Mouse (Mus musculus) kidney, postnatal 25 days (tissue): Measurements from ENCODE around the gene Susd4.

ENCODE experiments used
- DNase-seq, 2 experiments: peaks; one replicate each; pipeline ENCODE4 v3.0.0; 2021; ENCODE audit warnings: mixed read lengths in 2 of 2

Susd4 gene

DNA sequence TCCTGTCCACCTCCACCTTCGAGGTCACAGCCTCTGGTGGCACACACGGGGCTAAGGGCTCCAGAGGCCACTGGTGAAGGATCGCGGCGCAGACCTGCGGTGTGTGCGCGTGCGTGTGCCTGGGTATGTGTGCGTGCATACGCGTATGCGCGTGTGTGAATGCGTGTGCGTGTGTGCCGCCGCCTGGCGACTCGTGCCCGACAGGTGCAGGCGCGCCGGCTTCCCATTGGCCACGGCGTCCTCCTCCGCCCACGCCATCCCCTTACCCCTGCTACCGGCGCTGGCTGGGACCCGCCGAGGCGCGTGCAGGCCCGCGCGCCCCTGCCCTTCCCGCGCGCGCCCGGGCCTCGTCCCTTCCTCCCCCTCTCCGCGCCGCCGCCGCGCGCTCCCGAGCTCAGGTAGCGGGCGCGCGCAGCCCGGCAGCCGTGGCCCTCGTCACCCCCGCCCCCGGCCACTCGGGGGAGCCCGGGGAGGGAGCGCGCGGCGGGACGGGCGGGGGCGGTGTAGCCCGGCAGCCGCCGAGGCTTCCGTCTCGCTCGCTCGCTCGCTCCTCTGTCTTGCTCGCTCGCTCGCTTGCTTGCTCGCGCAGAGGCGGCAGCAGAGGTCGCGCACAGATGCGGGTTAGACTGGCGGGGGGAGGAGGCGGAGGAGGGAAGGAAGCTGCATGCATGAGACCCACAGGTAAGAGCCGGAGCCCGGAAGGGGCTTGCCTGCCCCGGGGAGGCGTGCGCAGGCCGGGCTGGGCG is at the start of gene Susd4:
TSS of gene Susd4 (plus strand) at position 145 of the 746 bp plus-strand sequence.
- DNase-seq = peak; percentile 50 to 71

GRCm38 (mm10) chr1:182714236-182714935 is 49.3 kb upstream of the Susd4 start:
- DNase-seq = no peak

DNA sequence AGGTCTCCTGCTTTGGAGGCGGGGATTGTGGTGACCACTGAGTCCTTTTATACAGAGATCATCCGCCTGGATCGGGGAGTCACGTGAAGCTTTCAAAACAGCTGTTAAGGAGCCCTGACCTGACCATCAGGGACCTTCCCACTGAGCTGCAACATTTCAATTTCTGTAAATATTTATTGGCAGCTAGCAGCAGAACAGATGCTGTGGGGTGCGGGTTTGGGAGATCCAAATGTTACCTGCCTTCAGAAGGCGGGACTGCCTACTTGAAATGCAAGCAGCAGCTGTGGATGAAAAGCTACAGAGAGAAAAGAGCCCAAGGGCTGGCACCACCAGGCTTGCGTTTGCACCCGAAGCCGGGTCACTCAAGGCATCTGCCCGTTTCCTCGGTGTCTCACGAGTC is 36.1 kb upstream of the Susd4 start:
- DNase-seq = peak; percentile 32 to 60

DNA sequence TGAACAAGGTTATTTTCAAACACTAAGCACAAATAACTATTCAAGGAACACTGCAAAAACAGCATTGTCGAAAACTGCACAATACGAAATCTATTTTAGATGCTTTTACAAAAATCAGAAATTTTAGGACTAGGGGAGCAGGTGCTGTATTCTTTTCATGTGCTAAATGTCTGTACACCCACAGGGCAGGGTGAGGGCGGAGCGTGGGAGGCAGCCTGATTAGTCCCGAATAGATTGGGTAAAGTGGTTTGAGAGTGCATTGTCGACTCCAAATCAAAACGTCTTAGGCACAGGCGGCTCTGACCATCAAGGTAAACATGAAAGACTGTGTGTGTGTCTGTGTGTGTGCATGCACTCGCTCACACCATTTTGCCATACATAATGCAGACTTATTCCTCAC is 34.7 kb upstream of the Susd4 start:
- DNase-seq = no peak

DNA sequence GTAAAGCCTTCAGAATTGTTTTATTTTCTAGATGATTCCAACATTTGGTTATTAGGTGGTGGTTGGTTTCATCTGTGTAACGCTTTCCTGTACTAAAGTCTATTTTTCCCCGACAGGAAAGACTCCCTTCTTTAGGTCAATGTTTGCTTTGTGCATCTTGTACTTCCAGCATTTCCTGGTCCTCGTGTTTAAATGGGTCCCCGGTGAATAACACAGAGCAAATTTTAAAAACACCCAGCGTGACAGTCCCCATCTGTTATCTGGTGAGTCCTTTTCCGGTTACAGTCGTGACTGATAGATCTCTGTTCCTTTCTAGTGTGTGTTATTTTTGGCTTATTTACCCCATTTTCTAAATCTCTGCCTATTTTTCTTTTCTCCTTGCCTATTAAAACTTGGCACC is 31.0 kb upstream of the Susd4 start:
- peak in 1 of 2 experiments; percentile 10 for DNase-seq

DNA sequence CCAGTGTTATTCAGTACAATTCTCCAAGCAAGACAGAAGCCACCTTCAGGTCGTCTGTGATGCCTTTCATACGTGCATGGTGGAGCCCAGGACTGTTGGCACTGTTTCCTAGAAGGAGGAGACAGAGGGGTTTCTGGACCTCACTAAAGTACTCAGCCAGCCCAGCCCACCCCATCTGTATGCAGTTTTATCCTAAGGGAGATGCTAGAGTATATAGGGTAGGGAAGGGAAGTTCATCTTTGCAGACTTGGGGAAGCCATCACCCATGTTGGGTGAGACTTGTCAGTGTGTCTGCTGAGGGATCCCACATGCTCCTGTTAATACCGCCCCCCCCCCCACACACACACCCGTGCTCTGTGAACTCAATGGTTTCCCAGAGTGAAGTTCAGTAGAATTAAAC is 27.8 kb upstream of the Susd4 start:
- no peak for DNase-seq

DNA sequence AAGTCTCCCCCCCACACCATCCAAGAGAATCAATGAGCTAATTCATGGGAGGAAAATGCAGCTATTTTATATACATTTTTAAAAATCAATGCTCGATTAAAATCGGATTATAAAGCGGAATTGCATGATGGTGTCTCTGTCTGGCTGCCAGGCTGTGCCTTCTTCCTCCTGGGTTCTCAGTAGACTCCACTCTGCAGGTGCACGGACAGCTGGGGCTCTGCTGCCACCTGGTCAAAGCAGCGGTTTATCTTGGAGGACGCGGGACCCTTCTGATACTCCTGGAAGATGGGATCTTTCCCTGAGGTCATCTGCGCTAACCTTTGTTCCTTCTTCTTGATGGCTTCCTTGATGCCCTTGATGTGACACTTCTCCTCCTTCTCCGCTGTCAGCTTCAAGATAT is 16.6 kb upstream of the Susd4 start:
- no peak for DNase-seq

DNA sequence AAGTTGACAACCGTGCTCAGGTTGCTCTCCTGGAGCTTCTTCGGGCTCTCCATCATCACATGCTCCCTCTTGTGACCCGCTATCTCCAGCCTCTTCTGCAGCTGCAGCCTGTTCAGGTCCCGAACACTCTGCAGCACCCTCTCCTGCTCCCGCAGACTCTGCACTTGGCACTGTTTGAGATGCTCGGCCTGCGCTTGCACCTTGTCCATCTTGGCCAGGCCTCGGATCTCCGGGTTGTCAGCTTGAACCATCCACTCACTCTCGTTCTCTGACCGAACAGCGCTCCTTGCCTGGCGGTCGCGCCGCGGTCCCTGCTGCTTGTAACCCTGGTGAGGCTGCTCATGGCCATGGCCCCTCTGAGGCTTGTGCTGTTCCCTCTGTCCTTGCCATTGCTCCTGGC is 15.8 kb upstream of the Susd4 start:
- no peak for DNase-seq

GRCm38 (mm10) chr1:182749080-182749479 is 14.6 kb upstream of the Susd4 start, which contains the start of gene Ccdc185:
Gene Ccdc185, minus strand, starts transcription at chr1:182749180.
- no peak for DNase-seq

GRCm38 (mm10) chr1:182751301-182751700 is 12.4 kb upstream of the Susd4 start:
- DNase-seq = no peak

DNA sequence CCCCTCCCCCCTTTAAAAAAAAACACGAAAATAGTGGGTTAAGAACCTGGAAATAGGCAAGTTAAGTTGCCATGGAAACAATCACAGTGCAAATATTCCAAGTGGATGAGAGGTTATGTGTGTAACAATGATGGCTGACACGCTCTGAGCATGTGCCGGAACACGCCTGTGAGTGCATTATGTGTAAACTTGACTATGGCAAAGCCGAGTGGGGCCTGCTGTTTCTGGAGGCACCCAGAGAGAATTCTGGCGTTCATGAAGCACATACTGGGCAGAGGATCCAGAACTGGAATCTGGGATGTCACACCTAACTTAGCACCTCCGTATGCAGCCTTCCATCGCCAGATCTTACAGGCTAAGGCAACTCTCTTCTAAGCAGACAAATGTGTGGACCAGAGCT is 10.0 kb upstream of the Susd4 start:
- no peak for DNase-seq

GRCm38 (mm10) chr1:182754865-182755264 is 8.8 kb upstream of the Susd4 start:
- DNase-seq = no peak

DNA sequence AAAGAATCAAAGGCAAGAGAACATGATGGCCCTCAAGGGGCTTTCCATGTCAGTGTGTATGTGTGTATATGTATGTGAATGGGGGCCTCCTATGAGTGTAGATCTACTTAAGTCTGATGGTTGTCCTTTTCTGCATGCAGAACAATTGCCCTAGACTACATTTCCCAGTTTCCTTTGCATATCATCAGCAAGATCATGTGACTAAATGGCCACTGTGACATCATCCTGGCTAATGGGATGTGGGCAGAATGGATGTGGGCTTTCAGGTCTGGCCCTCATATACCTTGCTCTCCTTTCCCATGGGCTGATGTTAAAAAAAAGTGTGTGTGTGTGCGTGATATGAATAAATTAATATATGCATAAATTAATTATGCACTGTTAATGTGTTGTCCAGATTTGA is 4.9 kb upstream of the Susd4 start:
- no peak for DNase-seq

GRCm38 (mm10) chr1:182763191-182763715 is 407 bp upstream of the Susd4 start:
- DNase-seq = no peak

GRCm38 (mm10) chr1:182764541-182765281 is 1.1 kb downstream of the Susd4 start:
- DNase-seq = no peak

DNA sequence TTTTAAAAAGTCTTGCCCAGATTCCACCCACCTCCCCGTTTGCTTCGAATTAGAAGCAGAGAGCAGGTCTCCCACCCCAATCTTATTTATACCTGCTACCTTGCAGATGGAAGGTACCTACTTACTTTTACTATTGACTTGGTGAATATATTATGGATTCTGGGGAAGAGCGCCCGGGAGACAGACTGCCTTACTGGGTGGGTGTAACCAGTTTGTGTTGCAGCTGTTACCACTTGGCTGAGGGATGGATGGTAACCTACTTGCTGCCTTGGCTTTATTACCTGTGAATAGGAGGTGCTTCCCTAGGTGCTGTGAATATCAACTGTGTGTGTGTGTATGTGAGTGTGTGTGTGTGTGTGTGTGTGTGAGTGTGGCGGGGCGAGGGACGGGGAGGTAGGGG is 11.9 kb downstream of the Susd4 start:
- no peak for DNase-seq

- DNase-seq = no peak
Observed at GRCm38 (mm10) chr1:182776749-182777410, 13.2 kb downstream of the Susd4 start.

GRCm38 (mm10) chr1:182778225-182778624 is 14.6 kb downstream of the Susd4 start:
- no peak for DNase-seq

DNA sequence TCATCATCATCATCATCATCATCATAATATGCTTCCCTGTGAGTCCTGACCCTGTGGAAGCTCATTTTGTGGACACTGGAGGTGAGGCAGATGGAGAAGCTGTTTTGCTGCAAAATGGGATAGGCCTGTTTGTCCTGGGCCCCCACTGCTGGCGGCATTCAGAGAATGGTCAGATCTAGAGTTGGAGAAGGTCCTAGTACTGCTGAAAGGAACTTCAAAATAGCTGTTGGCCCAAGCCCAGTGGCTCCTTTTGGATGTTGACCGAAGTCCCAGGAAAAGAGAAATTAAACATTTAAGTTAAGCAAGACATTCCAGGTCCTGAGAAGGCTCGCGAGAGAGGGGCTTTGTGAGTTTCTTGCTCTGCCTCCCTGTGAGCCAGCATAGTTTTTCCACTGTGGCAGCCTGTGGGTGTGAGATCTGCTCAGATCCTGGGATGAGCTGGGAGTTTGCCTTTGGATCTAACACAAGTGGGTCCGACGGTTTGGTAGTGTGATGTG is 15.4 kb downstream of the Susd4 start:
- DNase-seq = no peak

DNA sequence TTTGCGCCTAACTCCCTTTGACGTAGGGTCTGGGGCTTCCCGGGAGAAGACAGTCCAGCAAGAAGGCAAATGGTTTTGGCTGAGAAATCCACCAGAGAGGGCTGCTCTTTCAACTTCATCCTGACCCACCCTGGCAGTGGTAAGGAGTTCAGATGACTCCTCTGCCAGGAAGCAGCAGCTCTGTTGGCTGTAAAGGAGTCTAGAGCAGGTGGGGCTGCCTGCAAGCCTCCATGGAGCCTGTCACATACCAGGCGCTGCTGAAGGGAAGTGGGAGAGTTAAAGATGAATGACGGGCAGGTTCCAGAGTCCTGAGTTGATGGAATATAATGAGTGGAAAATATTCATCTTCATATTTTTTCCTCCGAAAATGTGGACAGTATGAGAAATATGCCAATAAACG is 20.1 kb downstream of the Susd4 start:
- DNase-seq = no peak

- no peak for DNase-seq
Observed at GRCm38 (mm10) chr1:182784784-182785183, 21.1 kb downstream of the Susd4 start.

DNA sequence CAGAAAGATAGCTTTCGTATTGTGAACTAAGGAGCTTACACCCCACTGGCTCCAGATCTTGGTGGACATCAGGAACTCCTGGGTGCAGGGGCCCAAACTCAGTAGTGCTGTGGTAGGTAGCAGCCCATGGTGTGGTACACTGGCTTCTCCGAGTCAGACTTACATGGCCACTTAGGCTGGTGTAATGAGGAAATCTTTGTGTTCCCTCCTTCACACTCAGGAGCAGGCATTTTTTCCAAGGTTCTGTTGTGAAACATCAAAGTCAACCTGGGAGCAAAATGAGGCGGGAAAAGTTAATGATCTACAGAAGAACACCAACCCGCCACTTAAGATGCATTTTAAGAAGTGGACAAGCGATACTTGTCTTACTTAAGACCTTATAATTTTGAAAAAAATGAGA is 21.8 kb downstream of the Susd4 start:
- no peak for DNase-seq

DNA sequence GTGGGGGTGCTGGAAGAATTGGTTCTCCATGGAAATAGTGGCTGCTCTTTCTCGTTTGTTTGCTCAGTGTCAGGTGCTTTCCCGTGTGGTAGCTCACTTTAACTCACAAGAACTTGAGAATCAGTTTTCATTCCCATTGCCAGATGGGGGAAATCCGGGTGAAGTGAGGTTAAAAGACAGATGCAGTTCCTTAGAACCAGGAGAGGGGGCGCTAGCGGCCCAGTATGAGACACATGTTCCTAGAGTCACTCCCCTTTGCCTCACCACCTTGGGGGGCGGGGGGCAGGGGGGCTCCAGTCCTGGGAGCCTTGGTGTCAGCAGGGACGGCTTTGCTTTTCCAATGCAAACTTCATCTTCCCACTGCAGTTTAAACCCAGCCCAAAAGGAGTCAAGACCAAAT is 23.4 kb downstream of the Susd4 start:
- no peak for DNase-seq
